Mouse (Mus musculus) embryonic fibroblast, embryonic 13.5 days (primary cell): ENCODE measurements around the gene Rftn2. TPM values are rescaled to one million over a fixed set of nuclear protein-coding genes. Genes with fewer than 3 reads are reported as not detected.

Source experiments
- H3K27ac ChIP-seq: 2 replicates; pipeline ENCODE4 v1.5.1; 2012; ENCODE audit warnings: low read length, control low read depth, inconsistent platforms; ENCODE audit not compliant: insufficient read depth
- H3K4me1 ChIP-seq: 2 replicates; pipeline ENCODE4 v1.6.1; 2011; ENCODE audit warnings: low read length; ENCODE audit not compliant: control insufficient read depth, insufficient read depth
- H3K4me3 ChIP-seq: 2 replicates; pipeline ENCODE4 v1.5.1; 2011; ENCODE audit warnings: mild to moderate bottlenecking, control low read depth, low read length; ENCODE audit not compliant: insufficient read depth
- CTCF ChIP-seq: IDR thresholded peaks from 2 replicates; pipeline ENCODE4 v1.5.1; 2011; ENCODE audit warnings: mild to moderate bottlenecking, control low read depth, low read length, moderate library complexity, borderline replicate concordance; ENCODE audit not compliant: insufficient read depth
- POLR2A ChIP-seq: IDR thresholded peaks from 2 replicates; pipeline ENCODE4 v1.6.1; 2011; ENCODE audit warnings: low read depth, mild to moderate bottlenecking, control low read depth, low read length, moderate library complexity
- polyA plus RNA-seq: library from polyadenylated mRNA; stranded (reverse); fragments of >200 nt; gene quantifications from 2 replicates; pipeline ENCODE4 v1.2.4, GENCODE M21; 2011; ENCODE audit warnings: low read depth; ENCODE audit not compliant: missing spikeins, insufficient read length

Gene Rftn2
- polyA plus RNA-seq, 1 experiment, result 14.3 TPM

DNA sequence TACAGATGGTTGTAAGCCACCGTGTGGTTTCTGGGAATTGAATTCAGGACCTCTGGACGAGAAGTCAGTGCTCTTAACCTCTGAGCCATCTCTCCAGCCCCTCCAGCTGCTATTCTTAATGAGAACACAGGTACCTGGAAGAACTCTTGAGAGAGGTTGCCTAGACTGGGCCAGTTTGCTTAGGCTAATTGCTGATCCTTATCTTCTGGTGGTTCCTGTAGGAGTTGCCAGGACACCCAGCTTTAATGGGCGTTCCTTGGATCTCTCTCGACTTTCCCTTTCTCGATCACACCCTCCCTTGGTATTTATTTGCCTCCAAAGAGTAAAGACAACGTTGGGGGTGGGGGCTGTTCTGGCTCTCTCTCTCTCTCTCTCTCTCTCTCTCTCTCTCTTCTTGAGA lies 13.1 kb downstream of the Rftn2 start:
- Histone ChIP-seq H3K27ac (no peak overlapping the region), H3K4me1 (no peaks in the 10 kb centered on the region; the same call in 1 of the 2 replicates), H3K4me3 (no peak overlapping the region)
- no peak for TF ChIP-seq POLR2A

DNA sequence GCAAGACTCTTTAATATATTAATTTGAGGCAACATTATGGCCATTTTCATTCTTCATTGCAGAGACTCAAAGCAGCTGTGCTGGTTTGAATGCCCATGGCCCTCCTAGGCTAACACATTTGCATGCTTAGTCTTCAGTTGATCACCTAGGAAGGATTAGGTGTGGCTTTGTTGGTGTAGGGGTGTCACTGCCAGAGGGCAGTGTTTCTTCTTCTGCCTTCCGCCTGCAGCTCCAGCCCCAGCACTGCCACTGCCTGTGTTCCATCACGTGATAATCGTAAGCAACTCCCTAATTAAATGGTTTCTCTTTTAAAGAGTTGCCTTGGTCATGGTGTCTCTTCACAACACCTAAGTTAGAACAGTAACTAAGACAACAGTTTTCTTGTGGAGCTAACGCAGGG lies 13.8 kb downstream of the Rftn2 start:
- TF ChIP-seq CTCF, result no peak
- TF ChIP-seq POLR2A, result no peak
- no peak overlapping the region for H3K27ac ChIP-seq
- no peaks in the 10 kb centered on the region; the same call in 1 of the 2 replicates for H3K4me1 ChIP-seq
- no peak overlapping the region for H3K4me3 ChIP-seq

- Histone ChIP-seq H3K27ac (no peak overlapping the region), H3K4me1 (no peaks in the 10 kb centered on the region; the same call in 1 of the 2 replicates), H3K4me3 (no peak overlapping the region)
- TF ChIP-seq CTCF (no peak), POLR2A (no peak)
These were observed 15.5 kb downstream of the Rftn2 start for GRCm38 (mm10) chr1:55211081-55211480.

GRCm38 (mm10) chr1:55210202-55210965 lies 16.2 kb downstream of the Rftn2 start:
- Histone ChIP-seq H3K4me3 (no peak overlapping the region), H3K4me1 (no peaks in the 10 kb centered on the region; the same call in 1 of the 2 replicates), H3K27ac (no peak overlapping the region)
- no peak for TF ChIP-seq POLR2A
- TF ChIP-seq CTCF, result no peak

DNA sequence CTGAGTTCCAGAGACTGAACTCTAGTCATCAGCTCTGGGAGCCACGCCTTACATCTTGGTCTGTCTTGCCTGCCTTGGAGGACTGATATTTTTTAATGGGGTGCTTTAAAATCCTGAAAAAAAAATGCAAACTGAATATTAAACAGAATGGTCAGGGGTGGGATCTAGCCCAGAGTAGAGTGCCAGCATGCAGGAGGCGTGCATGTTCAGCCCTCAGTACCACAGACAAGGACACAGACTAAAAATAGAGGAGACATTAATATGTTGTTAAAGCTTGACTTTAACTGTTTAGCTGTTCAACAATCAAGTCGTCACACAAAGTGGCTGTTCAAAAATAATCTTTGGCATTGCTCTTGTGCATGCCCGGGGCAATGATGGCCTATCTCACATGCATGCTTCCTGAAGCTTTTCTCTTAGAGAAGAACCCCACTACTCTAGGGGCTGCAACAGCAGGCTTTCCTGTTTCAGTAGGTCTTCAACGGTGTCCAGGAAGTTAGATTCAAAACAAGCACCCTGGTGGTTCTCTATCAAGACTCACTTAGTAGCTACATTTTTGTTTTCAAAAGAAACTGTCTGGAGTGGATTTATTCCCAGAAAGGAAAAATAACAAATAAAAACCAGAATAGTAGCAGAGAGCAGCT lies 18.0 kb downstream of the Rftn2 start:
- no peak overlapping the region for H3K27ac ChIP-seq

DNA sequence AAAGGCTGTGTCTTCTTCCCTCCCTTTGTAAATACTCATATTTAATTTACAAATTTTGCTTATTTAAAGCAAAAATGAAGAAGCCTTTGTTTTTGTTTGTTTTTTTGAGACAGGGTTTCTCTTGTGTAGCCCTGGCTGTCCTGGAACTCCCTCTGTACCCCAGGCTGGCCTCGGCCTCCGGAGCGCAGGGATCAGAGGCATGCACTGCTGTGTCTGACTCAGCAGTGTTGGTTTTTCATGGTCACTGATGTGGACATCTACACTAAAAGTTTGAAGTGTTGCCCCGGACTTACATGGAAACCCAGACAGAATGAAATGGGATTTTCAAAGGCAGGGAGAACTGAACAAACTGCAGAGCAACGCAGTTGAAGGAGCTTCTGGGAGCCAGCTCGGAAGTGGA lies 19.0 kb downstream of the Rftn2 start:
- H3K4me1 ChIP-seq, result 0 out of 2 replicates have a peak, but pooled peaks cover under 1% of the 10 kb centered on the region
- TF ChIP-seq POLR2A (no peak), CTCF (no peak)
- H3K4me3 ChIP-seq, result no peak overlapping the region
- H3K27ac ChIP-seq, result no peak overlapping the region

More for the DNA sequence above, 18.0 kb downstream of the Rftn2 start:
- H3K4me3 ChIP-seq, result no peak overlapping the region
- no peaks in the 10 kb centered on the region for H3K4me1 ChIP-seq
- TF ChIP-seq CTCF (no peak), POLR2A (no peak)

DNA sequence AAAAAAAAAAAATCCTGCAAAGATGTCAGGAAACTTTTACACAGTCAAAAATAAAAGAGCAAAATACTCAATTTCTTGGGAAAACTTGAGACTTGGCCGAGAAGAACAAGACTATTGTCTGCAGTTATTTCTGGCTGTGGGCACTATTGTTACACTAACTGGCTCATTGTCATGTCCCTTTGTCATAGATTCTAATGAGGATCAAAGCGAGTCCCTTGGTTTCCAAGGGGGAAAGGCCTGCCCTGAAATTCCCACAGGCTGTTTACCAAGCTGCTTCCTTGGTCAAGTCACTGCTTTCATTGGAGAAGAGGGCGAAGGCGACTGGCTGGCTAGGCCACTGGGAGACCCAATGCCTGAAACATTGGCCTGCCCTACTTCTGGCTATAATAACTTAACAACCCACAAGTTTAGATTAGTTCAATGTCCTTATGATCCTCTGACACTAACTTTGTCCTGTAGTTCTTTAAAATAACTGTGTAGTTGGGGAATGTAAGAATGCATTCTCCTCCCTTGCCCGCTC lies 20.7 kb downstream of the Rftn2 start:
- H3K27ac ChIP-seq, result no peak overlapping the region
- peaks cover 6% of the 10 kb centered on the region; the same call in 1 of the 2 replicates for H3K4me1 ChIP-seq
- no peak overlapping the region for H3K4me3 ChIP-seq
- TF ChIP-seq POLR2A (no peak), CTCF (no peak)

- no peak overlapping the region for H3K4me3 ChIP-seq
- TF ChIP-seq POLR2A (no peak), CTCF (no peak)
- peak overlapping the region; percentile 27 for H3K27ac ChIP-seq
- H3K4me1 ChIP-seq, result peaks cover 6% of the 10 kb centered on the region; the same call in 1 of the 2 replicates
These were observed 24.5 kb downstream of the Rftn2 start for GRCm38 (mm10) chr1:55201850-55202752.

DNA sequence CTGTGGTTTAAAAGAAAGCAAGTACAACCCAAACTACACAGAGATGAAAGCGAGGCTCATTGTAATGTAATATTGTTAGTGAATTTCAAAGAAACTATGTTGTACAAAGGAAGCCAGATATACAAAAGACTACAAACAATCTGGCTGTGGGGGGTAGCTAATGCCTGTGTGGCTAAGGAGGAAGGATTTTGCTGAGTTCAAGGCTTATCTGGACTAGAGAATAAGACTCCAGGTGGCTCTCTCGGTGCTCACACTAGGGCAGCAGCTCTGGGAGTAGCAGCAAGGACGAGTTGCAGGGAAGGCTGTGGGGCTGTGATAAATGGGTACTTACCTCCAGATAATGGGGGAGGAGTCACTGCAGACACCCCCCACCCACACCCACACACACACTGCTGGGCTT lies 27.9 kb downstream of the Rftn2 start:
- peaks cover 6% of the 10 kb centered on the region; the same call in 1 of the 2 replicates for H3K4me1 ChIP-seq
- no peak overlapping the region for H3K27ac ChIP-seq
- TF ChIP-seq CTCF (no peak), POLR2A (no peak)
- no peak overlapping the region for H3K4me3 ChIP-seq
